Mouse (Mus musculus): ENCODE results near the gene Nfam1. TPM values are rescaled to one million over a fixed set of nuclear protein-coding genes. Genes with fewer than 3 reads are reported as not detected.

The Nfam1 gene
- 1 to 10 TPM in 1 of 2 experiments, under 1 TPM in 1; 0.25 to 1.5 TPM for polyA plus RNA-seq (2017; shearing (Covaris generic))

GRCm38 (mm10) chr15:83032981-83033541 lies at the start of gene Nfam1:
Gene Nfam1, minus strand, starts transcription at chr15:83033306.

DNA sequence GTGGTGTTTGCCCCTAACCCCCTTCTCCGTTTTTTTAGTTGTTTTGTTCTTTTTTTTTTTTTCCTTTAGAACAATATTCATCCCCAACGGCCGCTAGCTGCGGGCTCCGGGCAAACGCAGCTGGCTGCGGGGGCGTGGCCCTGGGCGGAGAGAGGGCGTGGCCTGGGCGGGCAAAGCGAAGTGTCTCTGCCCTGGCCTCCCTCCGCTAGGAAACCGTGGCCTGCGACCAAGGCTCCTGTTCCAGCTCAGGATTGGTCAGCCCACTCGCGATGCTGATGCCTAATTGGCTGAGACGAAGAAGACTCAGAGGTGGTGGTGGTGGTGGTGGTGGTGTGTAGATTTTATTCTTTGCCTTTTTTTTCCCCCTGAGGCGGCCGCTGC lies 45.4 kb downstream of the Nfam1 start, which contains the start of gene Tcf20:
Tcf20 (minus strand) TSS at position 141 of the 381 bp plus-strand sequence.

Other genes starting within 250 kb of the Nfam1 start
- not detected for gene Cyp2d26, start 239.0 kb downstream of the Nfam1 start, polyA plus RNA-seq (2017; shearing (Covaris generic))
- 1 to 10 TPM; 5.9 to 9.3 TPM for gene Tcf20, start 45.4 kb downstream of the Nfam1 start, polyA plus RNA-seq (2017; shearing (Covaris generic))
- 10 to 100 TPM; 75.5 to 81.5 TPM for gene Serhl, start 56.2 kb upstream of the Nfam1 start, polyA plus RNA-seq (2017; shearing (Covaris generic))
- gene Rrp7a, start 89.5 kb upstream of the Nfam1 start, polyA plus RNA-seq (2017; shearing (Covaris generic)), result 10 to 100 TPM; 69.9 to 85.8 TPM
- 100 to 1,000 TPM; 130 to 138 TPM for gene Poldip3, start 116.1 kb upstream of the Nfam1 start, polyA plus RNA-seq (2017; shearing (Covaris generic))
- 10 to 100 TPM; 95.0 to 98.4 TPM for gene Cyb5r3, start 139.3 kb upstream of the Nfam1 start, polyA plus RNA-seq (2017; shearing (Covaris generic))
- gene A4galt, start 218.5 kb upstream of the Nfam1 start, polyA plus RNA-seq (2017; shearing (Covaris generic)), result 1 to 10 TPM in 1 of 2 experiments, under 1 TPM in 1; 0.17 to 1.6 TPM